Comparison of ENCODE assay signal across 7 mouse cellular contexts in genomic region chr5:144100948-144101347, GRCm38 (mm10). TPM values are rescaled to one million over a fixed set of nuclear protein-coding genes. Genes with fewer than 3 reads are reported as not detected.
DNase-seq lines count a peak whose midpoint lies in the region; ATAC-seq and TF ChIP-seq lines count a peak whose summit lies in the region.

No protein-coding gene starts in this region.

- no peaks in the 10 kb centered on the region for H3K36me3 ChIP-seq in neural tube, embryonic 11.5 days (ENCODE audit: control insufficient read depth, insufficient read depth, low read length)
- H3K36me3 ChIP-seq in limb, embryonic 12.5 days, result no peaks in the 10 kb centered on the region
- H3K36me3 ChIP-seq in stomach, embryonic 14.5 days (ENCODE audit: control insufficient read depth, insufficient read depth, low read length), result no peaks in the 10 kb centered on the region

- H3K4me1 ChIP-seq in neural tube, embryonic 11.5 days (ENCODE audit: control insufficient read depth, insufficient read depth, low read length), result 0 out of 2 replicates have a peak, but pooled peaks cover 4% of the 10 kb centered on the region
- H3K4me1 ChIP-seq in embryonic fibroblast, embryonic 13.5 days (ENCODE audit: control insufficient read depth, insufficient read depth, low read length), result no peaks in the 10 kb centered on the region; the same call in 1 of the 2 replicates
- peaks cover 8% of the 10 kb centered on the region for H3K4me1 ChIP-seq in limb, embryonic 12.5 days (replicated peaks)
- peaks cover 3% of the 10 kb centered on the region; the same call in 1 of the 2 replicates for H3K4me1 ChIP-seq in stomach, embryonic 14.5 days (ENCODE audit: control insufficient read depth, insufficient read depth, low read length)

- 3% methylated on average over 19 of the region's 20 CpGs for WGBS in neural tube, embryonic 11.5 days
- WGBS in limb, embryonic 12.5 days, result 3% methylated on average over 20 of the region's 20 CpGs
- 2% methylated on average over 13 of the region's 20 CpGs for WGBS in stomach, embryonic 14.5 days

- peak overlapping the region; percentile 64 for H3K4me2 ChIP-seq in neural tube, embryonic 11.5 days (ENCODE audit: low read depth)
- peak overlapping the region; percentile 88 for H3K4me2 ChIP-seq in limb, embryonic 12.5 days
- H3K4me2 ChIP-seq in stomach, embryonic 14.5 days (replicated peaks; ENCODE audit: low read depth, low read length), result peak overlapping the region; percentile 80

- peak overlapping the region; percentile 86; the same call in 1 of the 2 replicates for H3K27ac ChIP-seq in neural tube, embryonic 11.5 days (ENCODE audit: low read depth, low read length)
- no peak overlapping the region for H3K27ac ChIP-seq in embryonic fibroblast, embryonic 13.5 days (ENCODE audit: insufficient read depth, low read length)
- H3K27ac ChIP-seq in limb, embryonic 12.5 days, result no peak overlapping the region
- H3K27ac ChIP-seq in stomach, embryonic 14.5 days (ENCODE audit: low read length), result no peak overlapping the region

- TF ChIP-seq POLR2A in embryonic fibroblast, embryonic 13.5 days (IDR thresholded peaks at IDR 0.05; ENCODE audit: low read depth, low read length), result no peak

- no peaks in the 10 kb centered on the region for H3K27me3 ChIP-seq in neural tube, embryonic 11.5 days (ENCODE audit: control insufficient read depth, insufficient read depth, low read length)
- peaks cover 12% of the 10 kb centered on the region; the same call in 1 of the 2 replicates for H3K27me3 ChIP-seq in limb, embryonic 12.5 days
- no peaks in the 10 kb centered on the region for H3K27me3 ChIP-seq in stomach, embryonic 14.5 days (ENCODE audit: control insufficient read depth, insufficient read depth, low read length)

- TF ChIP-seq CTCF in embryonic fibroblast, embryonic 13.5 days (IDR thresholded peaks at IDR 0.05; ENCODE audit: borderline replicate concordance, insufficient read depth, low read length), result no peak

- DNase-seq in neural tube, embryonic 11.5 days (ENCODE audit: low spot score), result no peak
- DNase-seq in neural tube, embryonic 10.5 days (ENCODE audit: extremely low spot score, low spot score), result no peak
- no peak for DNase-seq in thymus, adult 18-20 months

- H3K4me3 ChIP-seq in neural tube, embryonic 11.5 days (ENCODE audit: low read depth, low read length), result peak overlapping the region; percentile 98
- peak overlapping the region; percentile 57 for H3K4me3 ChIP-seq in embryonic fibroblast, embryonic 13.5 days (ENCODE audit: insufficient read depth, low read length)
- H3K4me3 ChIP-seq in limb, embryonic 12.5 days (replicated peaks), result peak overlapping the region; percentile 99
- peak overlapping the region; percentile 96 for H3K4me3 ChIP-seq in stomach, embryonic 14.5 days (ENCODE audit: low read depth, low read length)

- peak overlapping the region; percentile 89 for H3K9ac ChIP-seq in neural tube, embryonic 11.5 days (ENCODE audit: low read length)
- H3K9ac ChIP-seq in limb, embryonic 12.5 days (replicated peaks), result peak overlapping the region; percentile 88
- H3K9ac ChIP-seq in stomach, embryonic 14.5 days (replicated peaks; ENCODE audit: low read depth, low read length), result peak overlapping the region; percentile 81

- ATAC-seq in neural tube, embryonic 11.5 days (ENCODE audit: insufficient read depth, low FRiP score, low TSS enrichment), result no peak
- ATAC-seq in limb, embryonic 12.5 days (ENCODE audit: insufficient number of reproducible peaks, insufficient read depth, low FRiP score, low TSS enrichment, low read depth), result no peak
- ATAC-seq in stomach, embryonic 14.5 days (ENCODE audit: insufficient number of reproducible peaks, insufficient read depth, low FRiP score, low read depth), result no peak
- ATAC-seq in granulocyte monocyte progenitor cell, adult 5-6 weeks (replicated peaks; ENCODE audit: poor library complexity, severe bottlenecking), result no peak

- no peaks in the 10 kb centered on the region for H3K9me3 ChIP-seq in neural tube, embryonic 11.5 days (ENCODE audit: control insufficient read depth, low read length)
- no peaks in the 10 kb centered on the region for H3K9me3 ChIP-seq in limb, embryonic 12.5 days
- no peaks in the 10 kb centered on the region for H3K9me3 ChIP-seq in stomach, embryonic 14.5 days (ENCODE audit: control insufficient read depth, low read depth, low read length)

RNA-seq across cellular contexts. Expression of gene Lmtk2, which starts 0.7 kb away (rescaled TPM):
- polyA plus RNA-seq in neural tube, embryonic 11.5 days (2014; fragmentation: Nextera tagmentation; extraction: Ambion mirVana), result 6.4 and 6.7 TPM in 2 replicates
- polyA plus RNA-seq in embryonic fibroblast, embryonic 13.5 days (2011; ENCODE audit: insufficient read length, low read depth, missing spikeins), result 9.3 and 10.4 TPM in 2 replicates
- 5.3 and 5.7 TPM in 2 replicates for polyA plus RNA-seq in limb, embryonic 12.5 days (2016; fragmentation: Nextera tagmentation; extraction: Ambion mirVana)
- polyA plus RNA-seq in stomach, embryonic 14.5 days (2014; fragmentation: Nextera tagmentation; extraction: Ambion mirVana), result 5.2 and 5.6 TPM in 2 replicates
- 7.2 and 7.3 TPM in 2 replicates for total RNA-seq in granulocyte monocyte progenitor cell, adult 5-6 weeks (2014; fragmentation: Nextera tagmentation)
- total RNA-seq in granulocyte monocyte progenitor cell, adult 5-6 weeks (2017), result 6.5 and 7.2 TPM in 2 replicates
